Mouse (Mus musculus) brain, embryonic 18.5 days (tissue): ENCODE data around the gene Kpna6.

Experiments used
- DNase-seq: peaks from one replicate; pipeline ENCODE4 v3.0.0-alpha.2; 2012; ENCODE audit warnings: low read depth, low spot score

Kpna6 gene

GRCm38 (mm10) chr4:129648656-129649055 lies 23.9 kb downstream of the Kpna6 start:
- DNase-seq, result no peak

- no peak for DNase-seq
Measured at GRCm38 (mm10) chr4:129645204-129645603, 27.4 kb downstream of the Kpna6 start.

GRCm38 (mm10) chr4:129641756-129642155 lies 30.8 kb downstream of the Kpna6 start:
- no peak for DNase-seq

GRCm38 (mm10) chr4:129640638-129641467 lies 31.7 kb downstream of the Kpna6 start, which contains the start of gene Txlna:
TSS of gene Txlna (minus strand) at chr4:129641065.
- peak; percentile 97 for DNase-seq

GRCm38 (mm10) chr4:129640101-129640637 lies 32.4 kb downstream of the Kpna6 start:
- DNase-seq, result no peak

GRCm38 (mm10) chr4:129639221-129639620 lies 33.3 kb downstream of the Kpna6 start:
- DNase-seq, result no peak

GRCm38 (mm10) chr4:129633852-129634251 lies 38.7 kb downstream of the Kpna6 start:
- no peak for DNase-seq

- DNase-seq, result no peak
Measured at GRCm38 (mm10) chr4:129631867-129632266, 40.7 kb downstream of the Kpna6 start.

- DNase-seq, result no peak
Measured at GRCm38 (mm10) chr4:129630944-129631343, 41.6 kb downstream of the Kpna6 start.

GRCm38 (mm10) chr4:129626035-129626434 lies 46.5 kb downstream of the Kpna6 start:
- no peak for DNase-seq

GRCm38 (mm10) chr4:129625496-129625895 lies 47.1 kb downstream of the Kpna6 start:
- DNase-seq, result no peak

GRCm38 (mm10) chr4:129625029-129625370 lies 47.6 kb downstream of the Kpna6 start:
- peak; percentile 34 for DNase-seq

- DNase-seq, result peak; percentile 94
Measured at GRCm38 (mm10) chr4:129624281-129625028, 48.1 kb downstream of the Kpna6 start.

- DNase-seq, result peak; percentile 63
Measured at GRCm38 (mm10) chr4:129623681-129624091, 48.9 kb downstream of the Kpna6 start, which contains the start of gene Ccdc28b. TSS of gene Ccdc28b (minus strand) at chr4:129623947.

GRCm38 (mm10) chr4:129622803-129623535 lies 49.6 kb downstream of the Kpna6 start:
- DNase-seq, result no peak

GRCm38 (mm10) chr4:129622120-129622802 lies 50.3 kb downstream of the Kpna6 start:
- no peak for DNase-seq

- no peak for DNase-seq
Measured at GRCm38 (mm10) chr4:129621283-129621841, 51.2 kb downstream of the Kpna6 start.

- no peak for DNase-seq
Measured at GRCm38 (mm10) chr4:129620419-129621282, 51.9 kb downstream of the Kpna6 start.

- DNase-seq, result peak; percentile 88
Measured at GRCm38 (mm10) chr4:129618786-129619691, 53.5 kb downstream of the Kpna6 start, which contains the start of gene Iqcc. TSS of gene Iqcc (minus strand) at chr4:129619099.
